Mouse (Mus musculus): ENCODE measurements around the gene Gli1. TPM values are rescaled to one million over a fixed set of nuclear protein-coding genes. Genes with fewer than 3 reads are reported as not detected.

Gene Gli1
- polyA plus RNA-seq, 1 experiment: 19.8 TPM

DNA sequence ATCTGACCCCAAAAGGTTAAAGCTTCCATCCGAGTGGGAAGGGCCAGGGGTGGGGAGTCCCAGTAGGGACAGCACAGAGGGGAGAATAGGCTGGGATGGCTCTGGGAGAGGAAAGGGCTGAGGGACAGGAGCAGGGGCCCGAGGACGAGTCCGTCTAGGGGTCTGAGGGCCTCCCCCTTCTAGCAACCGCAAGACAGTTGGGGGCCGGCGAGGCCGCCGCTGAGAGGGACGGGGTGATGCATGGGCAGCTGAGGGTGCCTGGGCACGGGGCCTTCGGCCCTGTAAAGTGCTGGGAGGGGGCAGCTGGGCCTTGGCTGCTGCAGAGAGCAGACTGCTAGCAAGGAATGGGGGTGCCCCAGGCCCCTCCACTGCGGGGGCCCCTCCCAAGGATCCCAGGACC is 56.1 kb downstream of the Gli1 start:
- Histone ChIP-seq H3K4me3 (ENCODE audit: low read depth, low read length) (no peak overlapping the region), H3K9me3 (replicated peaks; ENCODE audit: control insufficient read depth, insufficient read depth, low read length, poor library complexity, severe bottlenecking) (no peaks in the 10 kb centered on the region), H3K27me3 (ENCODE audit: control insufficient read depth, insufficient read depth, low read length, poor library complexity, severe bottlenecking) (no peaks in the 10 kb centered on the region), H3K4me1 (ENCODE audit: control insufficient read depth, insufficient read depth, low read length) (peaks cover 11% of the 10 kb centered on the region), H3K36me3 (ENCODE audit: control insufficient read depth, insufficient read depth, low read length, poor library complexity, severe bottlenecking) (peaks cover 26% of the 10 kb centered on the region), H3K9ac (ENCODE audit: low read depth, poor library complexity, severe bottlenecking) (no peak overlapping the region), H3K27ac (ENCODE audit: insufficient read depth, low read length) (no peak overlapping the region)
- TF ChIP-seq EP300 (IDR thresholded peaks at IDR 0.05; ENCODE audit: insufficient read depth, low read depth, low read length): no peak
- no peak for TF ChIP-seq CTCF (IDR thresholded peaks at IDR 0.05; ENCODE audit: low read depth, low read length)
- TF ChIP-seq POLR2A (IDR thresholded peaks at IDR 0.05; ENCODE audit: insufficient read depth, low read length): no peak

DNA sequence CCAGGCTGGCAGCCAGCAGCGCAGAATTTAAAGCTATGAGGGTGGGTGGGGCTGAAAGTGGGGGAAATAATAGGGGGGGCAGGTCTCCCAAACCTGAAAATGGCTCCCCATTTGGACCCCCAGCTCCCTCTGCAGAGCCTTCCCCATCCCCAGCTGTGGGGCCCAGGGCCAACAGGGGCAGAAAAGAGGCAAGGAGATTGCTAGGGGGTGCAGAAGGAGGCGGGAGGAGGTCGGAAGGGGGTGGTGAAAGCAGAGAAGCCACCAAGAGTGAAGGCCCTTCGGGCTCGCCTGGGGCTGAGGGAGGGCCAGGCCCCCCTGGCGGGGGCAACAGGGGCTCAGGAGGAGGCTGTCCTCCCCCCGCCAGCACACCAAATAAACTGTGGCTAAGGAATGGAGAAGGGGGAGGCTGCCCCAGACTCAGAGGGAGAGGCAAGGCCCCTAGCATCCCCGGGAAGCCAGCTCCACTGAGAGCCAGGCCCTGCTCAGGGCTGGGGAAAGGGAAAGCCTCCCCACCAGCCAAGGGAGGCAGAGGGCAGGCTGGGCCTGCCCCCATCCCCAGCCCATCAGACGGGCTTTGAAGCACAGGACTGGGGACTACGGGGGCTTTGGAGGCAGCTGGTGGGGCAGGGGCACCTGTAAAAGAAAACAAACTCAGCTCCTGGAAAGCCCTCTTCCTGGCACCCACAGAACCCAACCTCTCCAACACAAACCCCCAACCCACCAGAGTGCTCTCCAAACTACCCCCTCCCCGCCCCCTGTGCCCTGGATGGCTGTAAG is 56.9 kb downstream of the Gli1 start:
- Histone ChIP-seq H3K27ac (ENCODE audit: insufficient read depth, low read length) (no peak overlapping the region), H3K27me3 (ENCODE audit: control insufficient read depth, insufficient read depth, low read length, poor library complexity, severe bottlenecking) (no peaks in the 10 kb centered on the region), H3K4me1 (ENCODE audit: control insufficient read depth, insufficient read depth, low read length) (peaks cover 11% of the 10 kb centered on the region), H3K36me3 (ENCODE audit: control insufficient read depth, insufficient read depth, low read length, poor library complexity, severe bottlenecking) (peaks cover 28% of the 10 kb centered on the region), H3K9ac (ENCODE audit: low read depth, poor library complexity, severe bottlenecking) (no peak overlapping the region), H3K9me3 (replicated peaks; ENCODE audit: control insufficient read depth, insufficient read depth, low read length, poor library complexity, severe bottlenecking) (no peaks in the 10 kb centered on the region), H3K4me3 (ENCODE audit: low read depth, low read length) (no peak overlapping the region)
- no peak for TF ChIP-seq CTCF (IDR thresholded peaks at IDR 0.05; ENCODE audit: low read depth, low read length)
- TF ChIP-seq EP300 (IDR thresholded peaks at IDR 0.05; ENCODE audit: insufficient read depth, low read depth, low read length): no peak
- no peak for TF ChIP-seq POLR2A (IDR thresholded peaks at IDR 0.05; ENCODE audit: insufficient read depth, low read length)

DNA sequence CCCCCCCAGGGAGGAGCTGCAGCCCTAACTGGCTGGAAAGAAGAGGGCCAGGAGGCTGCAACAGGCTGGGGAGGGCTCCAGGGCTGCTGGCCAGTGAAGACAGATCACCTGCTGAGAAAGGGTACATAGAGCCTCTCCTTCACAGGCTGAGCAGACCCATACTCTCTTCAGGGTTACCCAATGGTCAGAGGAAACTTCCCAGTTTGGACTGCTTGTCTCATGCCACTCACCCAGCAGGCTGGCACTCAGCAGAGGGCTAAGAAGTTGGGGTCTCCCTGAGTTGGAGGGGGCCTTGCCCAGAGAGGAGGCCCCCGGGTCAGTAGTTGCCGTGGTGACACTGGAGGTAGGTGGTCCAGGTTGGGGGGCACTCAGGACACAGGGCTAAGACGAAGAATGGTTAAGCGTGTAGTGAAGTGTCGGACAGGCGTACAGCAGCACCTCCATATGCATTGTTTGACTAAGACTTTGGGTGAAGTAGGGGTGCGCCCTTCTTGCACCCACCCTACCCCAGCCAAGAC is 57.6 kb downstream of the Gli1 start:
- no peaks in the 10 kb centered on the region for H3K9me3 ChIP-seq (replicated peaks; ENCODE audit: control insufficient read depth, insufficient read depth, low read length, poor library complexity, severe bottlenecking)
- no peak for TF ChIP-seq EP300 (IDR thresholded peaks at IDR 0.05; ENCODE audit: insufficient read depth, low read depth, low read length)
- H3K36me3 ChIP-seq (ENCODE audit: control insufficient read depth, insufficient read depth, low read length, poor library complexity, severe bottlenecking): peaks cover 30% of the 10 kb centered on the region
- H3K4me1 ChIP-seq (ENCODE audit: control insufficient read depth, insufficient read depth, low read length): peaks cover 11% of the 10 kb centered on the region
- no peak overlapping the region for H3K9ac ChIP-seq (ENCODE audit: low read depth, poor library complexity, severe bottlenecking)
- no peak overlapping the region for H3K4me3 ChIP-seq (ENCODE audit: low read depth, low read length)
- no peaks in the 10 kb centered on the region for H3K27me3 ChIP-seq (ENCODE audit: control insufficient read depth, insufficient read depth, low read length, poor library complexity, severe bottlenecking)
- H3K27ac ChIP-seq (ENCODE audit: insufficient read depth, low read length): no peak overlapping the region

GRCm38 (mm10) chr10:127282620-127283215 is 59.1 kb downstream of the Gli1 start:
- Histone ChIP-seq H3K4me3 (ENCODE audit: low read depth, low read length) (no peak overlapping the region), H3K9ac (ENCODE audit: low read depth, poor library complexity, severe bottlenecking) (no peak overlapping the region), H3K27me3 (ENCODE audit: control insufficient read depth, insufficient read depth, low read length, poor library complexity, severe bottlenecking) (no peaks in the 10 kb centered on the region), H3K27ac (ENCODE audit: insufficient read depth, low read length) (0 out of 2 replicates have a peak overlapping the region, but pooled peaks have one; percentile 5), H3K36me3 (ENCODE audit: control insufficient read depth, insufficient read depth, low read length, poor library complexity, severe bottlenecking) (peaks cover 41% of the 10 kb centered on the region), H3K9me3 (replicated peaks; ENCODE audit: control insufficient read depth, insufficient read depth, low read length, poor library complexity, severe bottlenecking) (no peaks in the 10 kb centered on the region), H3K4me1 (ENCODE audit: control insufficient read depth, insufficient read depth, low read length) (peaks cover 11% of the 10 kb centered on the region)
- TF ChIP-seq CTCF (IDR thresholded peaks at IDR 0.05; ENCODE audit: low read depth, low read length) (no peak), EP300 (IDR thresholded peaks at IDR 0.05; ENCODE audit: insufficient read depth, low read depth, low read length) (no peak), POLR2A (IDR thresholded peaks at IDR 0.05; ENCODE audit: insufficient read depth, low read length) (no peak)

- H3K4me3 ChIP-seq (ENCODE audit: low read depth, low read length): no peak overlapping the region
- no peaks in the 10 kb centered on the region for H3K9me3 ChIP-seq (replicated peaks; ENCODE audit: control insufficient read depth, insufficient read depth, low read length, poor library complexity, severe bottlenecking)
- H3K27ac ChIP-seq (ENCODE audit: insufficient read depth, low read length): no peak overlapping the region
- no peak for TF ChIP-seq EP300 (IDR thresholded peaks at IDR 0.05; ENCODE audit: insufficient read depth, low read depth, low read length)
- no peak for TF ChIP-seq CTCF (IDR thresholded peaks at IDR 0.05; ENCODE audit: low read depth, low read length)
- TF ChIP-seq POLR2A (IDR thresholded peaks at IDR 0.05; ENCODE audit: insufficient read depth, low read length): no peak
- no peak overlapping the region for H3K9ac ChIP-seq (ENCODE audit: low read depth, poor library complexity, severe bottlenecking)
- no peaks in the 10 kb centered on the region for H3K4me1 ChIP-seq (ENCODE audit: control insufficient read depth, insufficient read depth, low read length)
- peaks cover 46% of the 10 kb centered on the region for H3K36me3 ChIP-seq (ENCODE audit: control insufficient read depth, insufficient read depth, low read length, poor library complexity, severe bottlenecking)
- no peaks in the 10 kb centered on the region for H3K27me3 ChIP-seq (ENCODE audit: control insufficient read depth, insufficient read depth, low read length, poor library complexity, severe bottlenecking)
Measured at GRCm38 (mm10) chr10:127281316-127281715, 60.5 kb downstream of the Gli1 start.

Other genes with a start within 250 kb of the Gli1 start
- 14.1 and 16.7 TPM in 2 replicates for gene Os9, start 220.8 kb downstream of the Gli1 start, polyA plus RNA-seq (2011; ENCODE audit: insufficient read depth, insufficient read length, low read depth, missing spikeins)
- 7.7 and 9.5 TPM in 2 replicates for gene B4galnt1, start 176.7 kb downstream of the Gli1 start, polyA plus RNA-seq (2011; ENCODE audit: insufficient read depth, insufficient read length, low read depth, missing spikeins)
- gene Slc26a10, start 161.3 kb downstream of the Gli1 start, polyA plus RNA-seq (2011; ENCODE audit: insufficient read depth, insufficient read length, low read depth, missing spikeins): 24.6 and 35.2 TPM in 2 replicates
- 50.9 and 54.3 TPM in 2 replicates for gene Arhgef25, start 151.9 kb downstream of the Gli1 start, polyA plus RNA-seq (2011; ENCODE audit: insufficient read depth, insufficient read length, low read depth, missing spikeins)
- gene Dtx3, start 146.2 kb downstream of the Gli1 start, polyA plus RNA-seq (2011; ENCODE audit: insufficient read depth, insufficient read length, low read depth, missing spikeins): 49.8 and 50.8 TPM in 2 replicates
- gene Pip4k2c, start 130.4 kb downstream of the Gli1 start, polyA plus RNA-seq (2011; ENCODE audit: insufficient read depth, insufficient read length, low read depth, missing spikeins): 36.7 and 39.2 TPM in 2 replicates
- gene Kif5a, start 78.6 kb downstream of the Gli1 start, polyA plus RNA-seq (2011; ENCODE audit: insufficient read depth, insufficient read length, low read depth, missing spikeins): 7.3 and 8.0 TPM in 2 replicates
- 124 and 125 TPM in 2 replicates for gene Dctn2, start 75.6 kb downstream of the Gli1 start, polyA plus RNA-seq (2011; ENCODE audit: insufficient read depth, insufficient read length, low read depth, missing spikeins)
- 26.2 and 26.7 TPM in 2 replicates for gene Mbd6, start 53.0 kb downstream of the Gli1 start, polyA plus RNA-seq (2011; ENCODE audit: insufficient read depth, insufficient read length, low read depth, missing spikeins)
- 129 and 136 TPM in 2 replicates for gene Mars, start 30.2 kb downstream of the Gli1 start, polyA plus RNA-seq (2011; ENCODE audit: insufficient read depth, insufficient read length, low read depth, missing spikeins)
- gene Arhgap9, start 20.0 kb downstream of the Gli1 start, polyA plus RNA-seq (2011; ENCODE audit: insufficient read depth, insufficient read length, low read depth, missing spikeins): 8.5 and 9.1 TPM in 2 replicates
- not detected in 2 replicates for gene Inhbe, start 12.4 kb upstream of the Gli1 start, polyA plus RNA-seq (2011; ENCODE audit: insufficient read depth, insufficient read length, low read depth, missing spikeins)
- not detected in 2 replicates for gene Inhbc, start 28.5 kb upstream of the Gli1 start, polyA plus RNA-seq (2011; ENCODE audit: insufficient read depth, insufficient read length, low read depth, missing spikeins)
- 107 and 122 TPM in 2 replicates for gene R3hdm2, start 38.4 kb upstream of the Gli1 start, polyA plus RNA-seq (2011; ENCODE audit: insufficient read depth, insufficient read length, low read depth, missing spikeins)
- 1.9 and 2.6 TPM in 2 replicates for gene Stac3, start 159.7 kb upstream of the Gli1 start, polyA plus RNA-seq (2011; ENCODE audit: insufficient read depth, insufficient read length, low read depth, missing spikeins)
- 5.4 and 5.7 TPM in 2 replicates for gene Ndufa4l2, start 173.0 kb upstream of the Gli1 start, polyA plus RNA-seq (2011; ENCODE audit: insufficient read depth, insufficient read length, low read depth, missing spikeins)
- gene Shmt2, start 180.5 kb upstream of the Gli1 start, polyA plus RNA-seq (2011; ENCODE audit: insufficient read depth, insufficient read length, low read depth, missing spikeins): 67.4 and 68.2 TPM in 2 replicates
- 0.79 TPM in 1 of 2 replicates, not detected in the other for gene Nxph4, start 192.6 kb upstream of the Gli1 start, polyA plus RNA-seq (2011; ENCODE audit: insufficient read depth, insufficient read length, low read depth, missing spikeins)